Mouse (Mus musculus) adrenal gland, postnatal 36 days (tissue): ENCODE results near the gene 4933402E13Rik. TPM values are rescaled to one million over a fixed set of nuclear protein-coding genes. Genes with fewer than 3 reads are reported as not detected.

Source experiments
- DNase-seq, 2 experiments: peaks; one replicate each; pipeline ENCODE4 v3.0.0; 2021; ENCODE audit warnings: mixed read lengths in 1 of 2
- long read RNA-seq, 2 experiments: library from polyadenylated mRNA; stranded (forward); transcript quantifications; one replicate each; pipeline ENCODE4 v2.0.0; 2021; ENCODE audit warnings: borderline sequencing depth in 2 of 2
- total RNA-seq, 2 experiments: library from RNA; stranded (reverse); gene quantifications; 2 replicates each; pipeline ENCODE4 v1.2.3; 2021

4933402E13Rik gene
- total RNA-seq, result not detected
- long read RNA-seq, experiment 1, result 0 reads
- long read RNA-seq, experiment 2, result 0 reads

- no peak for DNase-seq
Observed at GRCm38 (mm10) chrX:62283199-62283598, at the start of gene 4933402E13Rik. Gene 4933402E13Rik, plus strand, starts transcription at chrX:62283499.

Other genes with a start within 250 kb of the 4933402E13Rik start
- gene 4931400O07Rik, start 184.5 kb downstream of the 4933402E13Rik start, total RNA-seq, result not detected